Mouse (Mus musculus) midbrain, embryonic 11.5 days (tissue): ENCODE measurements around the gene Cby1. TPM values are rescaled to one million over a fixed set of nuclear protein-coding genes. Genes with fewer than 3 reads are reported as not detected.

Experiments used
- ATAC-seq: fragments of 200-750 bp; cut with Nextera tagmentation; 2 replicates; pipeline ENCODE4 v1.8.0; 2017; ENCODE audit warnings: moderate TSS enrichment, moderate library complexity; ENCODE audit not compliant: low FRiP score
- DNase-seq: peaks from one replicate; pipeline ENCODE4 v3.0.0; 2015; ENCODE audit warnings: low spot score; ENCODE audit errors: missing footprints
- H3K27ac ChIP-seq: fragments of 300-500 bp; sonication (generic); 2 replicates; pipeline ENCODE4 v1.5.1; 2014; ENCODE audit warnings: low read depth, low read length
- H3K27me3 ChIP-seq: fragments of 300-500 bp; sonication (generic); 2 replicates; pipeline ENCODE4 v1.6.1; 2014; ENCODE audit warnings: mild to moderate bottlenecking, low read length, moderate library complexity, mixed read lengths; ENCODE audit not compliant: control insufficient read depth, insufficient read depth
- H3K36me3 ChIP-seq: fragments of 300-500 bp; sonication (generic); 2 replicates; pipeline ENCODE4 v1.6.1; 2014; ENCODE audit warnings: mild to moderate bottlenecking, low read length, moderate library complexity, mixed read lengths; ENCODE audit not compliant: control insufficient read depth, insufficient read depth
- H3K4me1 ChIP-seq: fragments of 300-500 bp; sonication (generic); 2 replicates; pipeline ENCODE4 v1.6.1; 2014; ENCODE audit warnings: low read length; ENCODE audit not compliant: control insufficient read depth, insufficient read depth
- H3K4me2 ChIP-seq: fragments of 300-500 bp; sonication (generic); 2 replicates; pipeline ENCODE4 v1.6.1; 2014; ENCODE audit warnings: mild to moderate bottlenecking, moderate library complexity
- H3K4me3 ChIP-seq: fragments of 300-500 bp; sonication (generic); 2 replicates; pipeline ENCODE4 v1.5.1; 2014; ENCODE audit warnings: low read depth, low read length
- H3K9ac ChIP-seq: fragments of 300-500 bp; sonication (generic); 2 replicates; pipeline ENCODE4 v1.6.1; 2014; ENCODE audit warnings: low read length
- H3K9me3 ChIP-seq: fragments of 300-500 bp; sonication (generic); 2 replicates; pipeline ENCODE4 v1.6.1; 2016; ENCODE audit warnings: low read length; ENCODE audit not compliant: control insufficient read depth
- WGBS: fragments of 180-500 bp; shearing (Covaris S2); extraction: QIAGEN DNeasy Blood & Tissue Kit; methylation state at CpG from one replicate; pipeline ENCODE4 v1.1.7; 2014; 5-methylcytosine and 5-hydroxymethylcytosine counted together
- polyA plus RNA-seq: library from polyadenylated mRNA; unstranded; fragments of >200 nt; fragmentation: Nextera tagmentation; extraction: Ambion mirVana; gene quantifications from 2 replicates; pipeline ENCODE4 v1.2.1, GENCODE M21; 2014

Gene Cby1
- 85.1 and 87.4 TPM in 2 replicates for polyA plus RNA-seq

- Histone ChIP-seq H3K9me3 (no peaks in the 10 kb centered on the region), H3K4me2 (peak within 1 kb of the TSS; percentile 77), H3K9ac (peak within 1 kb of the TSS; percentile 90), H3K4me1 (peaks cover 5% of the 10 kb centered on the region; the same call in 1 of the 2 replicates), H3K27me3 (no peaks in the 10 kb centered on the region), H3K4me3 (peak within 1 kb of the TSS; percentile 79), H3K27ac (peak within 1 kb of the TSS; percentile 96), H3K36me3 (0 out of 2 replicates have a peak, but pooled peaks cover 4% of the 10 kb centered on the region)
- under 1% methylated on average over 55 of the region's 55 CpGs for WGBS
- DNase-seq (peak; percentile 100), ATAC-seq (peak; percentile 89)
Measured at GRCm38 (mm10) chr15:79658531-79659375, at the start of gene Cby1, which contains the start of gene Fam227a. Cby1 (plus strand) TSS chr15:79659199. Fam227a (minus strand) TSS chr15:79658956.

GRCm38 (mm10) chr15:79609226-79609625 lies 49.8 kb upstream of the Cby1 start:
- H3K27ac ChIP-seq: no peak overlapping the region
- no peak for DNase-seq
- H3K9me3 ChIP-seq: no peaks in the 10 kb centered on the region
- H3K9ac ChIP-seq: no peak overlapping the region
- no peaks in the 10 kb centered on the region for H3K4me1 ChIP-seq
- H3K36me3 ChIP-seq: peaks cover 2% of the 10 kb centered on the region
- 97% methylated on average over 2 of the region's 2 CpGs for WGBS
- no peak overlapping the region for H3K4me3 ChIP-seq
- no peak overlapping the region for H3K4me2 ChIP-seq
- peaks cover 10% of the 10 kb centered on the region for H3K27me3 ChIP-seq
- no peak for ATAC-seq

- no peak for ATAC-seq
- no peak for DNase-seq
- H3K4me1 ChIP-seq: no peaks in the 10 kb centered on the region
- WGBS: 88% methylated on average over 7 of the region's 7 CpGs
- no peak overlapping the region for H3K9ac ChIP-seq
- no peak overlapping the region for H3K4me3 ChIP-seq
- peaks cover 2% of the 10 kb centered on the region for H3K36me3 ChIP-seq
- no peak overlapping the region for H3K4me2 ChIP-seq
- H3K9me3 ChIP-seq: no peaks in the 10 kb centered on the region
- no peak overlapping the region for H3K27ac ChIP-seq
- no peaks in the 10 kb centered on the region for H3K27me3 ChIP-seq
Measured at GRCm38 (mm10) chr15:79615501-79615900, 43.5 kb upstream of the Cby1 start.

DNA sequence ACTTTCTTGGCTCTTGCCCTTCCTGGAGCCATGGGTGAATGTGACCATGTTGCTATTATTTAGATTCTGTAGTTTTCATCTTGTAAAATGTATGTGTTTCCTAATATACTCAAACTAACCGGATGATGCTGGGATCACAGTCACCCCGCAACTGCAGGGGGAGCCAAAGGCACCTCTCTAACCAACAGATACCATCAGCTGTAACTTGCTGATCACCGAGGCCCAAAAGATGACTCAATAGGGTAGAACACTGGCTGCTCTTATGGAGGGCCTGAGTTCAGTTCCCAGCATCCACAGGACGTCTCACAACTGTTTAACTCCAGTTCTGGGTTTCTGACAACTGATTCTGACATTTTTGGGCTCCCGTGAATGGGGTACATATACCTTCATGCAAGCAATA lies 42.3 kb upstream of the Cby1 start:
- Histone ChIP-seq H3K36me3 (peaks cover 2% of the 10 kb centered on the region), H3K9me3 (no peaks in the 10 kb centered on the region), H3K4me3 (no peak overlapping the region), H3K9ac (no peak overlapping the region), H3K27me3 (no peaks in the 10 kb centered on the region), H3K4me2 (no peak overlapping the region), H3K27ac (no peak overlapping the region), H3K4me1 (no peaks in the 10 kb centered on the region)
- 90% methylated on average over 5 of the region's 5 CpGs for WGBS
- ATAC-seq (no peak), DNase-seq (no peak)

DNA sequence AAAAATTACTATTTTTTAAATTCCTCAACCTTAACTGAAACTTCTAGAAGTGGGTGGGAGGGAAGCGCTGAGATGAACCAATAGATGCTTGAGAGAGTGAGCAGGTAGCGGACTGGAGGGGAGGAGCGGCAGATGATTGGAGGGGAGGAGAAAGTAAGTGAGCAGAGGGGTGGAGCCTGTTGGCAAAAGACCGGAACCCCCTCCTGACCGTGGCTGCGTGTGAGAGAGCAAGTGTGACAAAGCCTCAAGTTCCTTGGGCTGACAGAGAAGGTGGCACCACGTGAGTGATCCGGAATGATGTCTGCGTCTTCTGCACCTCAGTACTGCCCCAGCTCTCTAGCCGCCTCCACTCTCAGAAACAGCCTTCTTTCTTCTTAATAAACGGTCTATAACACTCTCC lies 41.9 kb upstream of the Cby1 start:
- Histone ChIP-seq H3K36me3 (peaks cover 2% of the 10 kb centered on the region), H3K4me1 (no peaks in the 10 kb centered on the region), H3K27ac (no peak overlapping the region), H3K4me2 (no peak overlapping the region), H3K27me3 (no peaks in the 10 kb centered on the region), H3K9me3 (no peaks in the 10 kb centered on the region), H3K9ac (no peak overlapping the region), H3K4me3 (no peak overlapping the region)
- ATAC-seq: no peak
- DNase-seq: no peak
- WGBS: 80% methylated on average over 11 of the region's 11 CpGs

DNA sequence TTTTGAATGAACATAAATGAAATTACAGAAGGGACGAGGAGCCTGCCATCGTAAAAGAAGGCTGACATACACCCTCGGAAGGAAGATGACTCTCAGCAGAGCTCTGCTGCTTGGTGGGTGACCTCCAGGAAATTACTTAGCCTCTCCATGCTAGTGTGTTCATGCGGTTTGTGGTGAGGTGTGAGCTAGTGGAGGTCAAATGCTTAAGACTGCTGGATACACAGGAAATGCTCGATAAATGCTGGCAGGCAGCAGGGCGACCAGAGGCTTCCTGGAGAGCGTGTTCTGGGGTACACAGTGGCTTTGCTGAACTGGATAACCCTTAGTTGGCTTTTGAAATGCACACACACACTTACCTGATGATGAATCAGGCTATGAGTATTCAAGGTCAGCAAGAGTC lies 40.5 kb upstream of the Cby1 start:
- Histone ChIP-seq H3K36me3 (peaks cover under 1% of the 10 kb centered on the region; the same call in 1 of the 2 replicates), H3K4me3 (no peak overlapping the region), H3K9ac (no peak overlapping the region), H3K27ac (no peak overlapping the region), H3K4me1 (no peaks in the 10 kb centered on the region), H3K9me3 (no peaks in the 10 kb centered on the region), H3K27me3 (no peaks in the 10 kb centered on the region), H3K4me2 (no peak overlapping the region)
- 88% methylated on average over 7 of the region's 7 CpGs for WGBS
- ATAC-seq (no peak), DNase-seq (no peak)

GRCm38 (mm10) chr15:79619770-79620414 lies 39.1 kb upstream of the Cby1 start:
- no peak overlapping the region for H3K9ac ChIP-seq
- no peaks in the 10 kb centered on the region for H3K9me3 ChIP-seq
- WGBS: 86% methylated on average over 11 of the region's 11 CpGs
- no peak for ATAC-seq
- peaks cover 3% of the 10 kb centered on the region for H3K36me3 ChIP-seq
- no peak overlapping the region for H3K4me2 ChIP-seq
- no peak overlapping the region for H3K27ac ChIP-seq
- H3K27me3 ChIP-seq: no peaks in the 10 kb centered on the region
- H3K4me3 ChIP-seq: no peak overlapping the region
- H3K4me1 ChIP-seq: no peaks in the 10 kb centered on the region
- no peak for DNase-seq

DNA sequence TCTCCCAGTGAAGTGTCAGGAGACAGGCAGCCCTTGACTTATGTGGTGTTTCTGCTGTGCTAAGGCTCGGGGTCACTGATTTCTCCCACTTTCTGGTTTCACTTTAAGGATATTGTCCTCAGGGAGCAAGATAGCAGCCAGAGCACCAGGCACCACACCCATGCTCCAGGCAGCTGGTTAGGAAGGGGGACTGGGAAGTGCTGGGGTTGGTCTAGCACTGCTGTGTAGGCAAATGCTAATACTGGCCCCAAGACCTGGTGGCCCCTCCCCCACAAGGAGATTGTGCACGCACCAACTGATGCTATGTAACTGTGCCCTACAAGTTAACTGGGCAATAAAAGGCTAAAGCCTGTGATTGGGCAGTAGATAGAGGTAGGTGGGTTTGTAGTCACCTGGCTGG lies 28.5 kb upstream of the Cby1 start:
- no peak for DNase-seq
- no peak for ATAC-seq
- Histone ChIP-seq H3K27me3 (no peaks in the 10 kb centered on the region), H3K9ac (no peak overlapping the region), H3K36me3 (peaks cover 11% of the 10 kb centered on the region), H3K9me3 (no peaks in the 10 kb centered on the region), H3K4me2 (no peak overlapping the region), H3K4me3 (no peak overlapping the region), H3K4me1 (no peaks in the 10 kb centered on the region), H3K27ac (no peak overlapping the region)
- 62% methylated on average over 2 of the region's 2 CpGs for WGBS
